Mouse (Mus musculus): Measurements from ENCODE around the gene Magoh. TPM values are rescaled to one million over a fixed set of nuclear protein-coding genes. Genes with fewer than 3 reads are reported as not detected.

Magoh gene
- total RNA-seq (2021), result 10 to 100 TPM; 43.6 to 46.4 TPM
- long read RNA-seq, experiment 1, transcript Magoh-201 (5 exons, 692 nt), result major isoform, 14 of 14 reads
- long read RNA-seq, experiment 1, partial matches to known transcripts, result 0 of 14 reads
- long read RNA-seq, experiment 1, other reads (novel, unspliced or antisense), result 0 of 14 reads
- long read RNA-seq, experiment 2, transcript Magoh-201 (5 exons, 692 nt), result major isoform, 12 of 12 reads
- long read RNA-seq, experiment 2, partial matches to known transcripts, result 0 of 12 reads
- long read RNA-seq, experiment 2, other reads (novel, unspliced or antisense), result 0 of 12 reads

GRCm38 (mm10) chr4:107879254-107880050, at the start of gene Magoh:
TSS of gene Magoh (plus strand) at chr4:107879755.
- peak; percentile 97 to 98 for DNase-seq

- DNase-seq, result no peak
These were observed 49.4 kb upstream of the Magoh start for GRCm38 (mm10) chr4:107830189-107830588.

DNA sequence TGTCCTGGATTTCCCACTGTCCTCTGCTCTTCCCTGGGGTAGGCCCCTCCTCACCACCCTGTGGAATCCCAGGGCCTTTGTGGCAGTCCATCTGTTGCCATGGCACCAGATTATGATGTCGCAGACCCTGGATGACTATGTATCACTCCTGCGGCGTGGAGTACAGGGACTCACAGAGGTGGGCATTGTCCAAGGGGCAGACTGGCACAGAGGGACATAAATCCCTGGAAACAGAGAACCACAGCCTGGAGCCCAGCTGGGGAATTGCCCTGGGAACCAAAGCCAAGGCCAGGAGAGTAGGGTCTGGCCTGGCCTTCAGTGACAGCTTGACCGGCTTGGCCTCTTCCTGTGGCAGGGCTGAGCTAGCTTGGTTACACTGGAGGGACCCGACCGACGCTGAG, 48.7 kb upstream of the Magoh start:
- no peak for DNase-seq

- DNase-seq, result no peak
These were observed 47.9 kb upstream of the Magoh start for GRCm38 (mm10) chr4:107831678-107832077.

- DNase-seq, result no peak
These were observed 46.0 kb upstream of the Magoh start for GRCm38 (mm10) chr4:107833525-107833924.

- no peak for DNase-seq
These were observed 44.8 kb upstream of the Magoh start for GRCm38 (mm10) chr4:107834643-107835314.

DNA sequence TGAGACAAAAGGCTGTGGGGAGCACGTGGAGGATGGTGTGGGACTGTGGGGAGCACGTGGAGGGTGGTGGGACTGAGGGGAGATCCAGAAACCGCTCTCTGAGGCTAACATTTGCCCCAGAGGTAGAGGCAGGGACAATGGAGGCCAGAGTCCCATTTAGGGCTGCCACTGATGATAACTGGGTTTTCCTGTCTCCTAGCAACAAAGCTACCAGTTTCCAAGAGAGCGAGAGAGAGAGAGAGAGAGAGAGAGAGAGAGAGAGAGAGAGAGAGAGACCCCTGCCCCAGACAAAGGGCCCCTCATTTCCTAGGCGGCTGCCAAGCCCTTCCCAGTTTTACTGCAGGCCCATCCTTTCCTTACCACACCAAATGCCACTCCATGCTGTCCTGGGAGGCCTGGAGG, 44.0 kb upstream of the Magoh start:
- no peak for DNase-seq

GRCm38 (mm10) chr4:107836758-107837157, 42.8 kb upstream of the Magoh start:
- no peak for DNase-seq

DNA sequence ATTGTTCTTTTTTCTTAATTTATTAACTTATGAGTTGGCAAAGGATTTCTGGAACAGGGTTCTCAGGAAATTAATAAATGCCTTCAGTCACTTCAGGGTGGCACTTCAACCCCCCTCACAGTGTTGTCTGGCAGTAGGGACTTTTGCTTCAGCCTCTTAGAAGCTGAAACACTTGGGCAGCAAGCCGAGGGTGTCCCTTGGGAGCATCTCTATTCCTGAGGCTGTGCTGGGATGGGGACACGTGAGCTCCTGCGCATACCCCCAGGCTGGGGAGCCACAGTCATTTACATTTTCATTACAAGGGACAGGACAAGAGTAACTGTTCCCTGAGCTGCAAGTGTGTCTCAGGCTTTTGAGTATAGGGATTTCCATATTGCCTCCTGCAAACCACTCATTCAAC, 41.6 kb upstream of the Magoh start:
- DNase-seq, result no peak

- DNase-seq, result no peak
These were observed 35.9 kb upstream of the Magoh start for GRCm38 (mm10) chr4:107843687-107844086.

DNA sequence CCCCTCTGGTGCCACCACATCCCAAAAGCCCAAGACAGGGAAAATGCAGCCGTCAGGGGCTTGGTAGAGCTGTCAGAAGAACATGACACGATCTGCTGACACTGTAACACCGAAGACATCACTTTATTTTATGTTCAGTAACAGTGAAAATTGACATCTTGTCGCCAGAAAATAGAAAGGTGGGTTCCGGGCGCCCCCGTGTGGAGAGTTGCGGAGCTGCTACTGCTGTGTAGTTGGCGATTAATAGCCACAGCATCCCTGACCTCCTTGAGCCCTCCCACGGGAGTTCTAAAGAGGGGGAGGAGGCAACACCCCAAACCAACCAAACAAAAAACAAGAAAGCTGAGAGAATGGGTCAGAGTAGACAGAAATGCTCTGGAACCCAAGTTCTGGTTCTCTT, 34.6 kb upstream of the Magoh start:
- peak; percentile 38 to 89 for DNase-seq

DNA sequence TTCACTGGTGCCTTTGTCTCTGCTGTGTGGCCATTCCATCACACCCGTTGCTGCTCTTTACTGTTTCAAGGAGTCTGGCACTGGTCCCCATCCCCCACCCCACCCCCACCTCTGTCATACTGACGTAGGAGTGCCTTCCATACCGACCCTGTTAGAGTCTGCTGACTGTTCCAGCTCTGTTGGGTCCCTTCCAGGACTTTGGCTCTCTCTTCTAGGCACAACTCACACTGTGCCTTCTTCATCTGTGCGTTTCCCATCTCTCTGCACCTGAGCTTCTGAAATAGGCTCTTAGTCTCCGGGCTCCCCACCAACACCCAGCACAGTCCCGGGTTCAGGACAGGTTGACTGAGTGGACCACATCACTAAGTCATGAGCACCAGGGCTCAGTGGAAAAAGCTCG, 32.8 kb upstream of the Magoh start:
- DNase-seq, result no peak

- peak in 1 of 2 experiments; percentile 23 for DNase-seq
These were observed 31.0 kb upstream of the Magoh start for GRCm38 (mm10) chr4:107848546-107848945.

DNA sequence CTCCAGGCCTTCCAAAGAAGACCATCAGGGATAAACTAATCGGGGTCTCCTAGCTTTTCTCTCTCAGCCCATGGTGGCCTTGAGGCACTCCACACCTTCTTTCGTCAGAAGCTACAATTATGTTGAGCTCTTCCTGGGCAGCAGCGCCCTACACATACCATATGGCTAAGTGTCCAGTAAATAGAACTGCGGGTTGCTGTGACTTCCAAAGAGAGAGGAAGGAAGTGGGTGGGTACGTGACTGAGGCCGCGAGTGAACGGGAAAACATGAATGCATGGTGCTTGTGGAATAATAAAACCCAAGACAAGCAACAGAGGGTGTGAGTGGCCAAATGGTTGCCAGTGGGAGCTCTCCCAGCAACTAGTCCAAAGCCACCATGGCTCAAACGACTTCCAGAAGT, 29.9 kb upstream of the Magoh start:
- no peak for DNase-seq

- DNase-seq, result no peak
These were observed 29.5 kb upstream of the Magoh start for GRCm38 (mm10) chr4:107850091-107850490.

GRCm38 (mm10) chr4:107853333-107853732, 26.2 kb upstream of the Magoh start:
- no peak for DNase-seq

- DNase-seq, result no peak
These were observed 25.7 kb upstream of the Magoh start for GRCm38 (mm10) chr4:107853836-107854235.

- no peak for DNase-seq
These were observed 22.4 kb upstream of the Magoh start for GRCm38 (mm10) chr4:107856958-107857686.

- DNase-seq, result no peak
These were observed 20.6 kb upstream of the Magoh start for GRCm38 (mm10) chr4:107858995-107859394.

- DNase-seq, result no peak
These were observed 14.7 kb upstream of the Magoh start for GRCm38 (mm10) chr4:107864866-107865265.

DNA sequence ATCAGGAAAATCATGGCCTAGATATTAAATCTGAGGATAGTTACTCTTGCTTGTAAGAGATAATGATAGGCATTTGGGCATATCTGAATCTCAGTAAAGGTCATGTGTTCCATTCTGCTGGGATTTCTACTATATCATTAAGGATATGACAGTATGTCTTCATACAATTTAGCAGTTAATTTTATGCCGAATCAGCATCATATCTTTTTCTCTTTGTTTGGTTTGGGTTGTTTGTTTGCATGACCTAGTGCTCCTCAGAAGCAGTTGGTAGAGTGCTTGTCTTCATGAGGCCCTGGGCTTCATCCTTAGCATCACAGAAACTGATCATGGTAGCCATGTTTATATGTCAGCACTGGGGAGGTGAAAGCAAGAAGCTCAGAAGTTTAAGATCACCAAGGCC, 2.1 kb downstream of the Magoh start:
- DNase-seq, result no peak

DNA sequence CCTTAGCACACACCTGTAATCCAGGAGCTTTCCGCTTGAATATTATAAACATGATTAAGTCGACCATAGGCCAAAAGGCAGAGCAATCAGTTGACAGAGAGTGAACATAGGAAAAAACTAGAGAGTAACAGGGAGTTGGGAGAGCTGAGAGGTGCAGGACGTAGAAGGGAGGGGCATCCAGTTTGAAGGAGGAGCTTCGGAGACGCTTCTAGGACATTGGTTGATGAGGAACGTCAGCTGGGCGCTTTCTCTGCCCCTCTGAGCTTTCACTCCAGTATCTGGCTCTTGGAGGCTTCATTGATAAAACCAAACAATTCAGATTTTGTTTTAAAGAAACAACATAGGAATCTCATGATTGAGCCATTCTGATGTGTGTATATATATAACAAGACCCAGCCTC, 6.8 kb downstream of the Magoh start:
- DNase-seq, result no peak

- DNase-seq, result no peak
These were observed 9.8 kb downstream of the Magoh start for GRCm38 (mm10) chr4:107889385-107889730.
